Mouse (Mus musculus) limb, embryonic 15.5 days (tissue): ENCODE measurements around the gene Syt12. TPM values are rescaled to one million over a fixed set of nuclear protein-coding genes. Genes with fewer than 3 reads are reported as not detected.

ENCODE experiments used
- ATAC-seq: fragments of 200-750 bp; cut with Nextera tagmentation; 2 replicates; pipeline ENCODE4 v1.8.0; 2017; ENCODE audit warnings: low read depth, moderate TSS enrichment; ENCODE audit not compliant: insufficient number of reproducible peaks, low FRiP score, low TSS enrichment
- H3K27ac ChIP-seq: fragments of 300-500 bp; sonication (generic); 2 replicates; pipeline ENCODE4 v1.5.1; 2015; ENCODE audit warnings: moderate library complexity, mild to moderate bottlenecking, inconsistent platforms
- H3K27me3 ChIP-seq: fragments of 300-500 bp; sonication (generic); 2 replicates; pipeline ENCODE4 v1.6.1; 2015; ENCODE audit warnings: inconsistent platforms
- H3K36me3 ChIP-seq: fragments of 300-500 bp; sonication (generic); 2 replicates; pipeline ENCODE4 v1.6.1; 2015; ENCODE audit warnings: inconsistent platforms
- H3K4me1 ChIP-seq: fragments of 300-500 bp; sonication (generic); 2 replicates; pipeline ENCODE4 v1.6.1; 2015; ENCODE audit warnings: inconsistent platforms
- H3K4me2 ChIP-seq: fragments of 300-500 bp; sonication (generic); 2 replicates; pipeline ENCODE4 v1.6.1; 2015; ENCODE audit warnings: mild to moderate bottlenecking, inconsistent platforms
- H3K4me3 ChIP-seq: fragments of 300-500 bp; sonication (generic); 2 replicates; pipeline ENCODE4 v1.5.1; 2015; ENCODE audit warnings: mild to moderate bottlenecking, inconsistent platforms
- H3K9ac ChIP-seq: fragments of 300-500 bp; sonication (generic); 2 replicates; pipeline ENCODE4 v1.6.1; 2015; ENCODE audit warnings: inconsistent platforms
- H3K9me3 ChIP-seq: fragments of 300-500 bp; sonication (generic); 2 replicates; pipeline ENCODE4 v1.6.1; 2016; ENCODE audit warnings: inconsistent platforms
- WGBS: fragments of 180-500 bp; shearing (Covaris S2); methylation state at CpG from one replicate; pipeline ENCODE4 v1.1.7; 2015; 5-methylcytosine and 5-hydroxymethylcytosine counted together
- polyA plus RNA-seq: library from polyadenylated mRNA; unstranded; fragments of >200 nt; fragmentation: Nextera tagmentation; extraction: Ambion mirVana; gene quantifications from 2 replicates; pipeline ENCODE4 v1.2.1, GENCODE M21; 2015

Gene Syt12
- polyA plus RNA-seq, 1 experiment from 2014 or later = 0.76 TPM

DNA sequence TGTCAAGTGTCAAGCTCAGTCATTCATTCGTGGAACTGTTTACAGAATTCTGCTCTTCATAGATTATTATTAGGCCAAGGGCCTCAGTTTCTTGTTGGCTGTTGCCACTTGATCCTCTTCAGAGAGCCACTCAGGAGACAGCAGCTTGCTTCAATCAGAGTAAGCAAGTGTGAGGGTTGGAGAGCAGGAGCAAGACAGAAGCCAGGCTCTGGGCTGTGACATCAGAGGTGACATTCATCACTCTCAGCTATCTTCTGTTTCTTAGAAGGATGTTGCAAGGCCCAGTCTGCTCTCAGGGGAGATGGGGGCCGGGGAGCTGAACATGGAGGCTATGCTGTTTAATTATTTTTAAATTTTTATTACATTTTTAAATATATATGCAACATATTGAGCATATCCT, 25.5 kb upstream of the Syt12 start:
- no peaks in the 10 kb centered on the region for H3K9me3 ChIP-seq
- 69% methylated on average over 2 of the region's 2 CpGs for WGBS
- H3K4me1 ChIP-seq = peaks cover 6% of the 10 kb centered on the region
- no peak for ATAC-seq
- no peaks in the 10 kb centered on the region for H3K36me3 ChIP-seq
- no peaks in the 10 kb centered on the region for H3K27me3 ChIP-seq
- no peak overlapping the region for H3K27ac ChIP-seq
- no peak overlapping the region for H3K9ac ChIP-seq
- H3K4me2 ChIP-seq = no peak overlapping the region
- no peak overlapping the region for H3K4me3 ChIP-seq

DNA sequence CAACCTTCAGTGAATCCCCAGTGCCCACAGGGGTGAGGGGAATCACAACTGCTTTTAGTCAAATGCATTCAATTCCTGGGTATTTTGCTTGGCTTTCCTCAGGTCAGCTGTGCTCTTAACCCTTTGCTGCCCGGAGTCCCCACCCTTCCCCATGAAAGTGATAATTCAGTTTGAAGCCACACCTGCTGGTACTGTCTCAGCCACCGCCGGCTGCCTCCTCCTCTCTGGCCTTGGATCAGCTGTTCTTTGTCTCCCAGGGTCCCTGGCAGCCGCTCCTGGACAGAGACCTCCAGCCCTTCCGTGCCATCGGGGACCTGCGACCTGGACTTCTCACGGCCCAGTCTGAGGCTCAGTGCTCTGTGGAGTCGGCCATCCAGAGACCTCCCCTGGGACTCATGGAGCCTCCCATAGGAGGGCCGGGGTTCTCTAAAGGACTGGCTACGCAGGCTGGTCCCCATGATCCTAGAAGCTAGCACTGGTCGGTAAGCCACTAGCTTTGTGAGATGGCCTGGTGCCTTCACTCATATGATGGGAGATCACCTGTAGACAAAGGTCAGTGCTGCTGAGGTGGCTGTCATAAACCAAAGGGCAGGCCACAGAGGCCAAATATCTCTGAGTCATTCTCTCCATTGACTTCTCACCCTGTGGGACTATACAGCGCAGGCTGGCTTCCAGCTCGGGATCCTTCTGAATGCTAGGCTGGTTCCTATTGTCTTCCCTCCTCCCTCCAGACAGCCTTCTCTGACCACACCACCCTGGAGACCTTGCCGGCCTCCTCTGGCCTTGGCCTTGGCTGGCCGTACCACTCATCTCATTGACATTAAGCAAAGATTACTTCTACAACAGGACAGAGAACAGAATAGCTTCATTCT, 21.1 kb upstream of the Syt12 start, which contains the start of gene 2010003K11Rik:
TSS of gene 2010003K11Rik (minus strand) at position 522 of the 872 bp plus-strand sequence.
- H3K27ac ChIP-seq = no peak within 1 kb of the TSS
- peaks cover 8% of the 10 kb centered on the region for H3K4me1 ChIP-seq
- no peaks in the 10 kb centered on the region for H3K36me3 ChIP-seq
- H3K4me3 ChIP-seq = no peak within 1 kb of the TSS
- H3K4me2 ChIP-seq = no peak within 1 kb of the TSS; the same call in 1 of the 2 replicates
- no peaks in the 10 kb centered on the region for H3K9me3 ChIP-seq
- WGBS = 58% methylated on average over 16 of the region's 16 CpGs
- no peak within 1 kb of the TSS for H3K9ac ChIP-seq
- H3K27me3 ChIP-seq = no peaks in the 10 kb centered on the region
- no peak for ATAC-seq

DNA sequence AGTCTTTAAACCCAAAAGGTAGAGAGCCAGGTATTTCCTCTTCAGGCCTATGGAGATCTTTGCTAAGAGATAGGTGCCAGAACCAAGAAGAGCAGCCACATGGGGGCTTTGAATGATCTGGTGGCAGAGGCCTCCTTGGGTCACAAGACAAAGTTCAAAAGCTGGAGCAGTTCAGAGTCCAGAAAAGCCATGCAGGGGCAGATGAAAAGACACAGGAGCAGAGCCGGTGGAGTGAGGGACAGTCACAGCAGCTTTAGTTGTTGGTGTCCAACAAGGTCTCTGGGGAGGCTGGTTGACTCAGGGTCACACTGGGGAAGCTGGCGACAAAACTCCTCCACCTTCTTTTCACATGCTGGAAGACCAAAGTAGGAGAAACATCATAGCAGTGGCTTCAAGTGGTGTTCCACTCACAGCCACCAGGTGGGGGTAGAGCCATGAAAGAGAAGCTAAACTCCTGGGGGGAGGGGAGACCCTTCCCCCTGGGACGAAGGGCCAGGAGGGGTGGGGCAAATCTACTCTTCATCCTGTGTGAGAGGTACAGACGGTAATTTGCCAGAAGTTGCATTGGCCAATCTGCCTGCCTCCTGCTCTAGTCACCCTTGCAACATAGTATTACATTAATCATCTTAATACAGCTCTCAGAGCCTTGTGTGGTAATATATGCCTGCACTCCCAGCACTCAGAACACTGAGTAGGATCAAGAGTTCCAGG, 20.2 kb upstream of the Syt12 start:
- Histone ChIP-seq H3K4me1 (peaks cover 8% of the 10 kb centered on the region), H3K27ac (no peak overlapping the region), H3K27me3 (no peaks in the 10 kb centered on the region), H3K4me2 (no peak overlapping the region; the same call in 1 of the 2 replicates), H3K9me3 (no peaks in the 10 kb centered on the region), H3K36me3 (no peaks in the 10 kb centered on the region), H3K9ac (no peak overlapping the region), H3K4me3 (no peak overlapping the region)
- WGBS = 6% methylated on average over 4 of the region's 4 CpGs
- no peak for ATAC-seq

DNA sequence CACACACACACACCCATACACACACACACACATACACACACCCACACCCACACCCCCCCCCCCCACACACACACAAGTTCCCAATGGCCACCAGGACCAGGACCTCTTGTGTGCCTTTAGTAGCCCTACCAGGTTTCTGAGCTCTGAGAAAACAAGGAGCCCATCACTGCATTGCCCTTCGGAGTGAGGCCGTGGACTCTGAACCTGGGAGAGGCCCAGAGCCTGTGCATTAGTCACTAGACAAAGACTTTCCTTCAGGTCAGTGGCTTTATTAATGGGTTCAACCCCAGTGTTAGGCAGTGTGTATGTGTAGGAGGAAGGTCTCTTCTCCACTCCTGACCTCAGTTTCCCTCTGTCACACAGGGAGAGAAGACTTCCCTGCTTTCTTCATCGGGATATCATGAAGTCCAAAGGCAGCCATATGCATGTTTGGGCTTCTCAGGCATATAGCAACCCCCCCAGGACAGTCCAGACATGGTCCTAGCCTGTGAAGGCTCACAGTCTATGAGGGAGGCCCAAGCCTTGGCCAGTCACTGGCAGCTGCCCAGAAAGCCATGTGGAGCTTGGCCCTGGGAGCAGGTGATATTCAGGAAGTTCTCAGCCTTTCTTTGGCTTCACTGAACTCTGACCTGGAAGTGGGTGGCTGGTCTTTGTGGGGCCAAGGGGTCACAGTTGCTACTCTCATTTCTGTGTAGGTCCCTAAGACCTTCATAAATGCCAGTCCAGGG, 19.5 kb upstream of the Syt12 start:
- 89% methylated on average over 3 of the region's 3 CpGs for WGBS
- Histone ChIP-seq H3K36me3 (no peaks in the 10 kb centered on the region), H3K4me2 (no peak overlapping the region), H3K27me3 (no peaks in the 10 kb centered on the region), H3K9ac (no peak overlapping the region), H3K4me3 (no peak overlapping the region), H3K27ac (no peak overlapping the region), H3K9me3 (no peaks in the 10 kb centered on the region), H3K4me1 (peaks cover 8% of the 10 kb centered on the region)
- no peak for ATAC-seq

- peaks cover 8% of the 10 kb centered on the region for H3K4me1 ChIP-seq
- no peak overlapping the region for H3K4me3 ChIP-seq
- no peak overlapping the region for H3K4me2 ChIP-seq
- no peaks in the 10 kb centered on the region for H3K27me3 ChIP-seq
- no peaks in the 10 kb centered on the region for H3K36me3 ChIP-seq
- 78% methylated on average over 5 of the region's 5 CpGs for WGBS
- H3K9me3 ChIP-seq = no peaks in the 10 kb centered on the region
- H3K27ac ChIP-seq = no peak overlapping the region
- no peak for ATAC-seq
- no peak overlapping the region for H3K9ac ChIP-seq
These were observed 18.6 kb upstream of the Syt12 start for GRCm38 (mm10) chr19:4495814-4496213.

DNA sequence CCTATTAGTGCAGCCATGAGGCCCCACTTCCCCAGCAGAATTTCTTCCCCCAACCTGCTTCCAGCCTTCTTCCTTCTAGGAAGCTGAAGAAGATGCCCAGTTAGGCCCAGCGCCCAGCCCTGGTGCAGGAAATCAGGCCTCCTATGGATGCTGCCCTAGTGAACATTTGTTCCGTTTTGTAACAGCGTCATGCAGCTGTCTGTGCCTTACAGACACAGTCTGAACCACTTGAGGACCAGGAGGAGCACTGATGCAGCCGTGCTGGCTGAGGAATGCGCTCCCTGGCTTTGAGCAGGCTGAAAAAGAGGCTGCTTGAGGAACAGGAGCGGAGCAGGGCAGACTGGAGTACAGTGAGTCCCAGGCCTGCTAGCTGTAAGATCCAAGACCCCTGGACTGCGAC, 17.5 kb upstream of the Syt12 start:
- Histone ChIP-seq H3K27me3 (no peaks in the 10 kb centered on the region), H3K4me3 (no peak overlapping the region), H3K4me2 (no peak overlapping the region), H3K36me3 (no peaks in the 10 kb centered on the region), H3K9me3 (no peaks in the 10 kb centered on the region), H3K27ac (no peak overlapping the region), H3K4me1 (peaks cover 8% of the 10 kb centered on the region), H3K9ac (no peak overlapping the region)
- no peak for ATAC-seq
- WGBS = 69% methylated on average over 7 of the region's 7 CpGs

GRCm38 (mm10) chr19:4492526-4493296, 15.5 kb upstream of the Syt12 start:
- Histone ChIP-seq H3K9ac (no peak overlapping the region), H3K4me2 (no peak overlapping the region), H3K4me3 (no peak overlapping the region), H3K36me3 (no peaks in the 10 kb centered on the region), H3K27me3 (no peaks in the 10 kb centered on the region), H3K27ac (no peak overlapping the region), H3K9me3 (no peaks in the 10 kb centered on the region), H3K4me1 (peaks cover 7% of the 10 kb centered on the region)
- ATAC-seq = no peak; the same call in 1 of the 2 replicates
- 42% methylated on average over 9 of the region's 9 CpGs for WGBS

DNA sequence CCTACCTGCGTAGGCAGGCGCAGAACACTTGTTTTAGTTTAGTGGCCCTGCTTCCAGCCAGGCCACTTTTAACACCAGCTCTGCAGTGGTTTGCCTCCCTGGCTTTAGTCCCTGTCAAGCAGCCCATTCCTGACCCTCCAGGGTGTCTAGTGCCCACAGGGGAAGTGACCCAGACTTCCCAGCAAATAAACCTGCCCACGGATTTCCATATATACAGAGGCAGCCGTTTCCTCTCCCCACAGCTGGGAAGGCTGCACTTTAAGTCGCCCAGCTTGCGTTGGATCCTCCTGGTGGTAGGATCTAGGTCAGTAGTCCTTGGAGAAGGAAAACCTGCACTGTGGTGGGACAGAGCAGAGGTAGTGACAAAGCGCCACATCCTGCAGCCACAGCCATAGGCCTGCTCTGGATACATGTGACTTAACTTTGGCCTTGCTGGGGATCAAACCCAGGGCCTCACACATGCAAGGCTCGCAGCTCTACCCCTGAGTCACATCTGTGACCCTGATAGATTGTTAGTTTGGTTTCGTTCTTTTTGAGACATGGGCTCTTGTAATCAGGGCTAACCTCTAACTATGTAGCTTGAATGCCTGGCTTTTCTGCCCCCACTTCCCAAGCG, 13.9 kb upstream of the Syt12 start:
- no peaks in the 10 kb centered on the region for H3K9me3 ChIP-seq
- H3K4me1 ChIP-seq = peaks cover 7% of the 10 kb centered on the region; the same call in 1 of the 2 replicates
- H3K9ac ChIP-seq = no peak overlapping the region
- WGBS = 58% methylated on average over 10 of the region's 10 CpGs
- H3K4me2 ChIP-seq = no peak overlapping the region
- H3K27me3 ChIP-seq = no peaks in the 10 kb centered on the region
- H3K36me3 ChIP-seq = no peaks in the 10 kb centered on the region
- ATAC-seq = no peak
- no peak overlapping the region for H3K4me3 ChIP-seq
- H3K27ac ChIP-seq = no peak overlapping the region

- Histone ChIP-seq H3K36me3 (no peaks in the 10 kb centered on the region), H3K4me1 (0 out of 2 replicates have a peak, but pooled peaks cover 7% of the 10 kb centered on the region), H3K9ac (no peak overlapping the region), H3K27me3 (no peaks in the 10 kb centered on the region), H3K4me2 (no peak overlapping the region), H3K9me3 (no peaks in the 10 kb centered on the region), H3K4me3 (no peak overlapping the region), H3K27ac (no peak overlapping the region)
- ATAC-seq = no peak
- 56% methylated on average over 2 of the region's 2 CpGs for WGBS
These were observed 10.6 kb upstream of the Syt12 start for GRCm38 (mm10) chr19:4487877-4488276.

DNA sequence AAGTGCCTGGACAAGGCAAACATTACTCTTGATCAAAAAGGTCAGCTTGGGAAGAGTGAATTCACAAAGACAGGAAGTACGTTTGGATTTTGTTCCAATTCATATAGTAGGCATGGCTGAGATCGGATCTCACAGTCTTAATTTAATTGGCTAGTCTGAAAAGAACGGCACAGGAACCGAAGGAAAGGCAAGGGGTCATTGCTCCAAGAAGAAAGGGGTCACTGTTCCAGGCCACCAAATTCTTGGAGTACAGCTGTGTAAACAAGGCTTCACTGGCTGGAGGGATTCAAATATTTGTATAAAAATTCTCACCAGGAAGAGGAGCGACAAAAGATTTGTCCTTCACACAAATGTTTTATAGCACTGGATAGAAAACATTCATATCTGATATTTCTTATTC, 7.8 kb upstream of the Syt12 start:
- Histone ChIP-seq H3K4me3 (no peak overlapping the region), H3K36me3 (no peaks in the 10 kb centered on the region), H3K4me2 (no peak overlapping the region), H3K27me3 (no peaks in the 10 kb centered on the region), H3K9me3 (no peaks in the 10 kb centered on the region), H3K4me1 (0 out of 2 replicates have a peak, but pooled peaks cover 7% of the 10 kb centered on the region), H3K9ac (no peak overlapping the region), H3K27ac (no peak overlapping the region)
- WGBS = 56% methylated on average over 5 of the region's 5 CpGs
- ATAC-seq = no peak
